Mouse (Mus musculus): ENCODE results near the gene Col16a1. TPM values are rescaled to one million over a fixed set of nuclear protein-coding genes. Genes with fewer than 3 reads are reported as not detected.

Gene Col16a1
- total and polyA plus RNA-seq, 3 experiments, result not detected

DNA sequence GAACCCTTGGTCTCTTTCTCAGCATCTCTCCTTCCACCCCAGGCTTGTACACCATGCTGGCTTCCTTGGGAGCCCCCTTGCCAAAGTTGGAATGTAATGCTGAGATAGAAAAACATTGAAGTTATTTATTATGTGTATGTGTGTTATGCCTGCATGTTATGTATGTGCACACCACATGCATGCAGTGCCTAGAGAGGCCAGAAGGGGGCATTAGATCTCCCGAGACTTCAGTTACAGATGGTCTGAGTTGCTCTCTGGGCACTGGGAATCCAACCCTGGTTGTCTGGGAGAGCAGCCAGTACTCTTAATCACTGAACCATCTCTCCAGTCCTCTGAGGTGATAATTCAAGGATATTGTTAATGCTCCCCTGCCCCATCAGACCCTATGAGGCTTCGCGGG lies 4.6 kb downstream of the Col16a1 start:
- TF ChIP-seq TAL1 (conservative IDR thresholded peaks at IDR 0.05; ENCODE audit: low read depth, low read length) (no peak), CTCF (IDR thresholded peaks at IDR 0.05; ENCODE audit: low read depth, low read length) (no peak), GATA1 (IDR thresholded peaks at IDR 0.05; ENCODE audit: borderline replicate concordance, low read length) (no peak), GATA2 (IDR thresholded peaks at IDR 0.05; ENCODE audit: borderline replicate concordance, low read depth, low read length) (no peak), POLR2AphosphoS5 (IDR thresholded peaks at IDR 0.05; ENCODE audit: insufficient replicate concordance, low read depth, low read length) (no peak)
- H3K27me3 ChIP-seq (ENCODE audit: insufficient read depth, low read length), result peaks cover 20% of the 10 kb centered on the region
- no peak overlapping the region for H3K4me3 ChIP-seq (ENCODE audit: low read depth, low read length)
- ATAC-seq (ENCODE audit: extremely low read depth, insufficient number of reproducible peaks, low FRiP score, poor library complexity, severe bottlenecking), result no peak
- H3K4me1 ChIP-seq (ENCODE audit: insufficient read depth, low read depth, low read length), result no peaks in the 10 kb centered on the region
- no peaks in the 10 kb centered on the region for H3K9me3 ChIP-seq (replicated peaks)
- no peaks in the 10 kb centered on the region for H3K36me3 ChIP-seq (replicated peaks)
- DNase-seq (ENCODE audit: low spot score), result no peak

DNA sequence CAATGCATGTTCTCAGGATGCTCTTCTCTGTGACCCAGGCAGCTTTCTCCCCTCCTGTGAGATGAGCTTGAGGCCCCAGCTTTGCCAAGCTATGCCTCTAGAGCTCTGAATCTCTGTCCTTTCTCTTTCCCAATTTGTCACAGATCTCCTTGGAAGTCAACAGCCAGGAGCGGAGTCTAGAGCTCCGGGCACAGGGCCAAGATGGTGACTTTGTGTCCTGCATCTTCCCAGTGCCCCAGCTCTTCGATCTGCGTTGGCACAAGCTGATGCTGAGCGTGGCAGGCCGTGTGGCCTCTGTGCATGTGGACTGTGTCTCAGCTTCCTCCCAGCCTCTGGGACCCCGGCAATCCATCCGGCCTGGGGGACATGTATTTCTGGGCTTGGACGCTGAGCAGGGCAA lies 5.5 kb downstream of the Col16a1 start:
- Histone ChIP-seq H3K4me1 (ENCODE audit: insufficient read depth, low read depth, low read length) (no peaks in the 10 kb centered on the region), H3K36me3 (replicated peaks) (no peaks in the 10 kb centered on the region), H3K27me3 (ENCODE audit: insufficient read depth, low read length) (peaks cover 21% of the 10 kb centered on the region), H3K9me3 (replicated peaks) (no peaks in the 10 kb centered on the region), H3K4me3 (ENCODE audit: low read depth, low read length) (no peak overlapping the region)
- no peak for DNase-seq (ENCODE audit: low spot score)
- no peak for ATAC-seq (ENCODE audit: extremely low read depth, insufficient number of reproducible peaks, low FRiP score, poor library complexity, severe bottlenecking)
- TF ChIP-seq TAL1 (conservative IDR thresholded peaks at IDR 0.05; ENCODE audit: low read depth, low read length), result no peak
- no peak for TF ChIP-seq GATA1 (IDR thresholded peaks at IDR 0.05; ENCODE audit: borderline replicate concordance, low read length)
- TF ChIP-seq POLR2AphosphoS5 (IDR thresholded peaks at IDR 0.05; ENCODE audit: insufficient replicate concordance, low read depth, low read length), result no peak
- TF ChIP-seq CTCF (IDR thresholded peaks at IDR 0.05; ENCODE audit: low read depth, low read length), result no peak
- TF ChIP-seq GATA2 (IDR thresholded peaks at IDR 0.05; ENCODE audit: borderline replicate concordance, low read depth, low read length), result no peak

DNA sequence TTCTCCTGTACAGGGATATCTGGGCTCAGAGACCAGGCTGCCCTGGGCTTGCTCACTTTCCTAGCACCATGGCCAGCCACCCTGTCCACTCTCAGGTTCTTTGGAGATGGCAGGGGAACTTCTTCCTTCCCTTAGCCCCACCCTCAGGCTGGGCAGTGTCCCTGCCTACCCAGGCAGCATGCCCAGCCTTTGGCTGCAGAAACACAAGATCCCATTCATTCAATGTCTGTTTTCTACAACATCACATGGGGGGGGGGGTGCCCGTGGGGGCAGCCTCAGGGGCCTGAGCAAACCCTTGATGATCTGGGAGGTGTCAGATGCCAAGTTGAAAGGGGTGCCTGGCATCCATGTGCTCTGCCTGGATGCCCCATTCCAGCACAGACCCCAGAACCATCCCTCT lies 7.1 kb downstream of the Col16a1 start:
- peaks cover 34% of the 10 kb centered on the region for H3K27me3 ChIP-seq (ENCODE audit: insufficient read depth, low read length)
- H3K4me3 ChIP-seq (ENCODE audit: low read depth, low read length), result no peak overlapping the region
- no peaks in the 10 kb centered on the region for H3K9me3 ChIP-seq (replicated peaks)
- TF ChIP-seq CTCF (IDR thresholded peaks at IDR 0.05; ENCODE audit: low read depth, low read length) (no peak), GATA1 (IDR thresholded peaks at IDR 0.05; ENCODE audit: borderline replicate concordance, low read length) (no peak), GATA2 (IDR thresholded peaks at IDR 0.05; ENCODE audit: borderline replicate concordance, low read depth, low read length) (no peak), TAL1 (conservative IDR thresholded peaks at IDR 0.05; ENCODE audit: low read depth, low read length) (no peak), POLR2AphosphoS5 (IDR thresholded peaks at IDR 0.05; ENCODE audit: insufficient replicate concordance, low read depth, low read length) (no peak)
- no peaks in the 10 kb centered on the region for H3K36me3 ChIP-seq (replicated peaks)
- DNase-seq (ENCODE audit: low spot score), result no peak
- no peaks in the 10 kb centered on the region for H3K4me1 ChIP-seq (ENCODE audit: insufficient read depth, low read depth, low read length)
- no peak for ATAC-seq (ENCODE audit: extremely low read depth, insufficient number of reproducible peaks, low FRiP score, poor library complexity, severe bottlenecking)

DNA sequence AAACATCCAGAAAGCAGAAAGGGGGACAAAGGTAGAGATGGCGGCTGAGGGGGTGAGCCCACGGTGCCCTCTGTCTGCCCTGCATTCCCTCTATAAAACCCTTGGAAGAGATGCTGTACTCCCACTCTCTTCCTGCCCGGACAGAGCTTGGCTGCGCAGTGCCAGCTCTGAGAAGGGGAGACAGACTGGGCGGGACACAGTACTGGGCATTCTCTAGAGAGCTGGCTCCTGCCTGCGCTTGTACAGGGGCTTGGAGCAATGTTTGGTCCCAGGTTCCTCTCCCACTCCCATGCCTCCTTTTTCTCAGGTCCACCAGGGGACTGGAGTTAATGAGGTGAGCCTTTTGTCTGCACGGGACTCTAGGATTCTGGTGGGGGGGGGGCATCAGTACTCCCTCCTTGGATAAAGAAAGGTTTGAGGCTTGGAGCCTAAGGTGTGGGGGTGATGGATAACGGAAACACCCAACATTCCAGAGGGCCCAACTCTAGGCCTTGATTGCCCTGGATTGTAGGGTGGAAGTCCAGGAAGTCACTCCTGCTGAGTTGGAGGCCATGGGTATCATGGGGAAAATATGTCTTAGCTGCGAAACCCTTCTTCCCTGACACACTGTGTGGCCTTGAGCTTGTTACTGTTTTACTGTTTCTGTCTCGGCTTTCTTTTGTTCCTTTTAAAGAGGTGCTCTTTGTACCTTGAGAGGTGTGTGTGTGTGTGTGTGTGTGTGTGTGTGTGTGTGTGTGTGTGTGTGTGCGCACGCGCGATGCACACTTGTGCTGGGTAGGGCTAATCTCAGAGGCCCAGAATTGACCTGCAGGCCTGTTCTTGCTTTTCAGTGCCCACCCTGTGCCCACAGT lies 7.7 kb downstream of the Col16a1 start:
- Histone ChIP-seq H3K4me1 (ENCODE audit: insufficient read depth, low read depth, low read length) (no peaks in the 10 kb centered on the region), H3K27me3 (ENCODE audit: insufficient read depth, low read length) (peaks cover 34% of the 10 kb centered on the region), H3K4me3 (ENCODE audit: low read depth, low read length) (no peak overlapping the region), H3K9me3 (replicated peaks) (no peaks in the 10 kb centered on the region), H3K36me3 (replicated peaks) (no peaks in the 10 kb centered on the region)
- no peak for DNase-seq (ENCODE audit: low spot score)
- TF ChIP-seq GATA1 (IDR thresholded peaks at IDR 0.05; ENCODE audit: borderline replicate concordance, low read length), result no peak
- no peak for TF ChIP-seq GATA2 (IDR thresholded peaks at IDR 0.05; ENCODE audit: borderline replicate concordance, low read depth, low read length)
- TF ChIP-seq POLR2AphosphoS5 (IDR thresholded peaks at IDR 0.05; ENCODE audit: insufficient replicate concordance, low read depth, low read length), result no peak
- no peak for TF ChIP-seq CTCF (IDR thresholded peaks at IDR 0.05; ENCODE audit: low read depth, low read length)
- TF ChIP-seq TAL1 (conservative IDR thresholded peaks at IDR 0.05; ENCODE audit: low read depth, low read length), result no peak
- no peak for ATAC-seq (ENCODE audit: extremely low read depth, insufficient number of reproducible peaks, low FRiP score, poor library complexity, severe bottlenecking)

DNA sequence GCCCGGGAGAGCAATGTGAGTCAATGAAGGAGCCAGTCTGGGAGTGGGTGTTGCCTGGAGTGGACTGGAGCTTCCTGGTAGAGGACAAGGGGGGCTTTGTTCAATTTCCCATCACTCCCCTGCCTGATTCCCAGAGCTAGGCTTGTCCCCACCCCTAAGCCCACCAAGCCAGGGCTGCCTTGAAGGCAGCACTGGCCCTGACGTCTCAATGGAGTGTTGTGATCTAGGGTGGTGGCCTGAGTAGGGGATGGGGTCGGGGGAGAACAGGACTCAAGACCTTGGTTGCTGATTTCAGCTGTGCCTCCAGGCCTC lies 8.3 kb downstream of the Col16a1 start:
- Histone ChIP-seq H3K4me1 (ENCODE audit: insufficient read depth, low read depth, low read length) (no peaks in the 10 kb centered on the region), H3K9me3 (replicated peaks) (no peaks in the 10 kb centered on the region), H3K36me3 (replicated peaks) (no peaks in the 10 kb centered on the region), H3K27me3 (ENCODE audit: insufficient read depth, low read length) (peaks cover 36% of the 10 kb centered on the region), H3K4me3 (ENCODE audit: low read depth, low read length) (no peak overlapping the region)
- TF ChIP-seq GATA2 (IDR thresholded peaks at IDR 0.05; ENCODE audit: borderline replicate concordance, low read depth, low read length) (no peak), POLR2AphosphoS5 (IDR thresholded peaks at IDR 0.05; ENCODE audit: insufficient replicate concordance, low read depth, low read length) (no peak), TAL1 (conservative IDR thresholded peaks at IDR 0.05; ENCODE audit: low read depth, low read length) (no peak), CTCF (IDR thresholded peaks at IDR 0.05; ENCODE audit: low read depth, low read length) (no peak), GATA1 (IDR thresholded peaks at IDR 0.05; ENCODE audit: borderline replicate concordance, low read length) (no peak)
- ATAC-seq (ENCODE audit: extremely low read depth, insufficient number of reproducible peaks, low FRiP score, poor library complexity, severe bottlenecking) (no peak), DNase-seq (ENCODE audit: low spot score) (no peak)

DNA sequence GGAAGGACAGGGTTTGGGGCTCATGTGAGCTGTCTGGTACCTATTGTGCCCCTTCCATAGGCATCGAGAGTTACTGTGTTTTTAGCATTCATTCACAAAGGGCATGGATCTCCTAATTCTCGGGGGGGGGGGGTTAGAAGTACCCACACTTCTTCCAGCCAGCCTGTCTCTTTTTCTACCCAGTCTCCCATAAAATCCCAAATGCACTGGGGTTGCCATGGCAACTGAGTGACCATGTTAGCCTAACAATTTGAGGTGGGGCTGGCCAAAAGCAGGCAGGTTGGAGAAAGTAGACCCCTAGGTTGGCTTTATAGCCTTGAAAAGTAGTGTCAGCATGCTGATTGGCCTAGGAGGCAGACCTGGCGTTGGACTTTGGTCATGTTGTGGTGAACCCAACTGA lies 8.8 kb downstream of the Col16a1 start:
- no peaks in the 10 kb centered on the region for H3K36me3 ChIP-seq (replicated peaks)
- no peak overlapping the region for H3K4me3 ChIP-seq (ENCODE audit: low read depth, low read length)
- no peaks in the 10 kb centered on the region for H3K9me3 ChIP-seq (replicated peaks)
- H3K4me1 ChIP-seq (ENCODE audit: insufficient read depth, low read depth, low read length), result no peaks in the 10 kb centered on the region
- H3K27me3 ChIP-seq (ENCODE audit: insufficient read depth, low read length), result peaks cover 33% of the 10 kb centered on the region
- no peak for TF ChIP-seq POLR2AphosphoS5 (IDR thresholded peaks at IDR 0.05; ENCODE audit: insufficient replicate concordance, low read depth, low read length)
- TF ChIP-seq GATA2 (IDR thresholded peaks at IDR 0.05; ENCODE audit: borderline replicate concordance, low read depth, low read length), result no peak
- no peak for TF ChIP-seq CTCF (IDR thresholded peaks at IDR 0.05; ENCODE audit: low read depth, low read length)
- no peak for TF ChIP-seq GATA1 (IDR thresholded peaks at IDR 0.05; ENCODE audit: borderline replicate concordance, low read length)
- TF ChIP-seq TAL1 (conservative IDR thresholded peaks at IDR 0.05; ENCODE audit: low read depth, low read length), result no peak
- DNase-seq (ENCODE audit: low spot score) (no peak), ATAC-seq (ENCODE audit: extremely low read depth, insufficient number of reproducible peaks, low FRiP score, poor library complexity, severe bottlenecking) (no peak)
